Mouse (Mus musculus): ENCODE measurements around the gene Gm32742. TPM values are rescaled to one million over a fixed set of nuclear protein-coding genes. Genes with fewer than 3 reads are reported as not detected.
A peak's percentile ranks its signal among the peaks of the same experiment; 100 is the strongest.

Gene Gm32742
- polyA plus RNA-seq, 1 experiment = 0.01 TPM

- TF ChIP-seq CTCF (IDR thresholded peaks at IDR 0.05; ENCODE audit: control insufficient read depth, insufficient read depth, insufficient replicate concordance, low read depth, low read length) = peak; percentile 22; the same call in 1 of the 2 replicates
- peak; percentile 93 for TF ChIP-seq POLR2A (IDR thresholded peaks at IDR 0.05; ENCODE audit: control insufficient read depth, low read depth, low read length)
- H3K27ac ChIP-seq (ENCODE audit: control insufficient read depth, insufficient read depth, low read depth, low read length) = peak within 1 kb of the TSS; percentile 99
- H3K4me3 ChIP-seq (ENCODE audit: control insufficient read depth, low read depth, low read length) = peak within 1 kb of the TSS; percentile 93
- no peaks in the 10 kb centered on the region for H3K27me3 ChIP-seq (ENCODE audit: control insufficient read depth, insufficient read depth, low read length)
- H3K36me3 ChIP-seq (ENCODE audit: control insufficient read depth, insufficient read depth, low read length) = peaks cover 4% of the 10 kb centered on the region
- peaks cover 4% of the 10 kb centered on the region; the same call in 1 of the 2 replicates for H3K4me1 ChIP-seq (ENCODE audit: control insufficient read depth, insufficient read depth, low read length)
Measured at GRCm38 (mm10) chr9:51101756-51102425, 63.4 kb downstream of the Gm32742 start, which contains the start of gene 4833427G06Rik. Gene 4833427G06Rik (minus strand): TSS chr9:51102078.

GRCm38 (mm10) chr9:51096306-51096705, 69.0 kb downstream of the Gm32742 start:
- Histone ChIP-seq H3K27ac (ENCODE audit: control insufficient read depth, insufficient read depth, low read depth, low read length) (no peak overlapping the region), H3K4me3 (ENCODE audit: control insufficient read depth, low read depth, low read length) (no peak overlapping the region), H3K27me3 (ENCODE audit: control insufficient read depth, insufficient read depth, low read length) (no peaks in the 10 kb centered on the region), H3K4me1 (ENCODE audit: control insufficient read depth, insufficient read depth, low read length) (no peaks in the 10 kb centered on the region), H3K36me3 (ENCODE audit: control insufficient read depth, insufficient read depth, low read length) (peaks cover 1% of the 10 kb centered on the region)
- no peak for TF ChIP-seq POLR2A (IDR thresholded peaks at IDR 0.05; ENCODE audit: control insufficient read depth, low read depth, low read length)
- no peak for TF ChIP-seq CTCF (IDR thresholded peaks at IDR 0.05; ENCODE audit: control insufficient read depth, insufficient read depth, insufficient replicate concordance, low read depth, low read length)

- Histone ChIP-seq H3K27ac (ENCODE audit: control insufficient read depth, insufficient read depth, low read depth, low read length) (no peak overlapping the region), H3K4me1 (ENCODE audit: control insufficient read depth, insufficient read depth, low read length) (no peaks in the 10 kb centered on the region), H3K36me3 (ENCODE audit: control insufficient read depth, insufficient read depth, low read length) (peaks cover 1% of the 10 kb centered on the region), H3K27me3 (ENCODE audit: control insufficient read depth, insufficient read depth, low read length) (no peaks in the 10 kb centered on the region), H3K4me3 (ENCODE audit: control insufficient read depth, low read depth, low read length) (no peak overlapping the region)
- no peak for TF ChIP-seq POLR2A (IDR thresholded peaks at IDR 0.05; ENCODE audit: control insufficient read depth, low read depth, low read length)
- no peak for TF ChIP-seq CTCF (IDR thresholded peaks at IDR 0.05; ENCODE audit: control insufficient read depth, insufficient read depth, insufficient replicate concordance, low read depth, low read length)
Measured at GRCm38 (mm10) chr9:51093697-51094096, 71.6 kb downstream of the Gm32742 start.

GRCm38 (mm10) chr9:51081614-51082013, 83.7 kb downstream of the Gm32742 start:
- Histone ChIP-seq H3K27ac (ENCODE audit: control insufficient read depth, insufficient read depth, low read depth, low read length) (no peak overlapping the region), H3K36me3 (ENCODE audit: control insufficient read depth, insufficient read depth, low read length) (no peaks in the 10 kb centered on the region), H3K4me3 (ENCODE audit: control insufficient read depth, low read depth, low read length) (no peak overlapping the region), H3K4me1 (ENCODE audit: control insufficient read depth, insufficient read depth, low read length) (peaks cover 6% of the 10 kb centered on the region), H3K27me3 (ENCODE audit: control insufficient read depth, insufficient read depth, low read length) (no peaks in the 10 kb centered on the region)
- TF ChIP-seq POLR2A (IDR thresholded peaks at IDR 0.05; ENCODE audit: control insufficient read depth, low read depth, low read length) = no peak
- no peak for TF ChIP-seq CTCF (IDR thresholded peaks at IDR 0.05; ENCODE audit: control insufficient read depth, insufficient read depth, insufficient replicate concordance, low read depth, low read length)

Other genes with a start within 250 kb of the Gm32742 start
- 25.7 and 28.1 TPM in 2 replicates for gene Sik2, start 156.4 kb downstream of the Gm32742 start, polyA plus RNA-seq (2012; rRNA removed)
- gene Btg4, start 104.6 kb downstream of the Gm32742 start, polyA plus RNA-seq (2012; rRNA removed) = 8.4 and 10.2 TPM in 2 replicates
- gene Layn, start 88.4 kb downstream of the Gm32742 start, polyA plus RNA-seq (2012; rRNA removed) = 0.61 and 0.65 TPM in 2 replicates
- gene 4833427G06Rik, start 63.4 kb downstream of the Gm32742 start, polyA plus RNA-seq (2012; rRNA removed) = 39.0 and 40.5 TPM in 2 replicates
- 0.48 and 0.52 TPM in 2 replicates for gene Pou2af1, start 48.2 kb upstream of the Gm32742 start, polyA plus RNA-seq (2012; rRNA removed)
- 4.8 and 7.2 TPM in 2 replicates for gene Colca2, start 113.1 kb upstream of the Gm32742 start, polyA plus RNA-seq (2012; rRNA removed)
- gene 1810046K07Rik, start 163.4 kb upstream of the Gm32742 start, polyA plus RNA-seq (2012; rRNA removed) = 3.1 and 3.9 TPM in 2 replicates